Mouse (Mus musculus) ES-E14 (cell line): ENCODE measurements around the gene H3f3b. TPM values are rescaled to one million over a fixed set of nuclear protein-coding genes. Genes with fewer than 3 reads are reported as not detected.

Experiments
- DNase-seq: peaks from one replicate; pipeline ENCODE4 v3.0.0-alpha.2; 2013; ENCODE audit warnings: low read depth, low spot score
- H3K27ac ChIP-seq: 2 replicates; pipeline ENCODE4 v1.5.1; 2012; ENCODE audit warnings: low read depth, mild to moderate bottlenecking, low read length, moderate library complexity, mixed read lengths; ENCODE audit not compliant: poor library complexity, insufficient read depth, severe bottlenecking
- H3K36me3 ChIP-seq: 2 replicates; pipeline ENCODE4 v1.6.1; 2012; ENCODE audit warnings: mild to moderate bottlenecking, low read length, moderate library complexity, mixed read lengths; ENCODE audit not compliant: control insufficient read depth, poor library complexity, insufficient read depth, severe bottlenecking
- H3K4me1 ChIP-seq, 2 experiments: fragments of 150-350 bp in 1 of 2; sonication (generic) in 1 of 2; 2 replicates each; pipeline ENCODE4 v1.6.1; 2012; ENCODE audit warnings: low read length in 2 of 2, mild to moderate bottlenecking in 1 of 2, mixed read lengths in 1 of 2; ENCODE audit not compliant: control insufficient read depth in 2 of 2, insufficient read depth in 2 of 2, poor library complexity in 1 of 2
- H3K4me3 ChIP-seq, 2 experiments: fragments of 150-350 bp in 1 of 2; sonication (generic) in 1 of 2; 2 replicates each; pipeline ENCODE4 v1.5.1; 2012; ENCODE audit warnings: low read length in 2 of 2, low read depth in 1 of 2, mild to moderate bottlenecking in 1 of 2, mixed read lengths in 1 of 2; ENCODE audit not compliant: insufficient read depth in 1 of 2, poor library complexity in 1 of 2, severe bottlenecking in 1 of 2
- H3K9ac ChIP-seq: 2 replicates; pipeline ENCODE4 v1.6.1; 2012; ENCODE audit warnings: low read depth, mild to moderate bottlenecking, low read length, mixed read lengths; ENCODE audit not compliant: poor library complexity, insufficient read depth, severe bottlenecking
- H3K9me3 ChIP-seq: fragments of 150-350 bp; sonication (generic); 2 replicates; pipeline ENCODE4 v1.6.1; 2012; ENCODE audit warnings: low read depth, mild to moderate bottlenecking, low read length; ENCODE audit not compliant: control insufficient read depth, insufficient read depth
- CHD2 ChIP-seq: IDR thresholded peaks from 2 replicates; pipeline ENCODE4 v1.6.1; 2014; ENCODE audit warnings: mild to moderate bottlenecking, low read depth, low read length, inconsistent platforms
- HCFC1 ChIP-seq: IDR thresholded peaks from 2 replicates; pipeline ENCODE4 v1.6.1; 2012; ENCODE audit warnings: low read length, inconsistent platforms, borderline replicate concordance; ENCODE audit not compliant: insufficient read depth
- MAFK ChIP-seq: IDR thresholded peaks from 2 replicates; pipeline ENCODE4 v1.6.1; 2014; ENCODE audit warnings: mild to moderate bottlenecking, low read depth, low read length, inconsistent platforms; ENCODE audit not compliant: insufficient read depth
- ZC3H11A ChIP-seq: IDR thresholded peaks from 2 replicates; pipeline ENCODE4 v1.6.1; 2012; ENCODE audit warnings: low read depth, mild to moderate bottlenecking, inconsistent platforms, low read length, borderline replicate concordance
- ZNF384 ChIP-seq: IDR thresholded peaks from 2 replicates; pipeline ENCODE4 v1.6.1; 2012; ENCODE audit warnings: low read depth, low read length, inconsistent platforms
- in situ Hi-C, 2 experiments: fragments of 600-800 bp; cut with MboI; formaldehyde crosslinking; loops; one replicate each; pipeline ENCODE4 v1.15.1; 2025; ENCODE audit warnings: low sequenced_read_pairs in 2 of 2, inconsistent platforms in 1 of 2; ENCODE audit not compliant: unreplicated experiment in 2 of 2
- total RNA-seq: library from RNA; depleted of rRNA; stranded (reverse); fragments of 300-350 nt; gene quantifications from 2 replicates; pipeline ENCODE4 v1.2.3, GENCODE M21; 2012

The H3f3b gene
- total RNA-seq, 1 experiment = 729 TPM

DNA sequence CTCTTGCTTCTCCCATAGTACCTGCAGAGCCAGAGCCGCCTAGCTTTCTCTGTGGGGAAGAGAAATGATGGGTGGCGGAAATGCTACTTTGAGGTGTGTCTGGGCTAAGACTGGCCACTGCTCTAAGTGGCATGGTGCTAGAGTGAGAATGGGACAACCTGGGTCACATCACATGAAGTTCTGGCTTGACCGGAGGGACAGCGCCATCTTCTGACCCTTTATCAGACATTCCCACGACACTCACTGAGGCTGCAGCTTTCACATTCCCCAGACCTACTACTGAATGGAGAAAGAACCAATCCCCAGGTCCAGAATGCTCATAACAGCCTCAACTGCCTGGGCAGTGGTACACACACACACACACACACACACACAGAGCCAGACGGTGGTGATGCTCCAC lies 9.7 kb downstream of the H3f3b start:
- H3K27ac ChIP-seq = no peak overlapping the region
- peaks cover 0 to 1% of the 10 kb centered on the region in 2 experiments; a peak in 2 of 4 replicates for H3K4me1 ChIP-seq
- H3K36me3 ChIP-seq = peaks cover 3% of the 10 kb centered on the region; the same call in 1 of the 2 replicates
- TF ChIP-seq HCFC1 = no peak
- TF ChIP-seq ZC3H11A = no peak
- no peak for TF ChIP-seq ZNF384
- TF ChIP-seq MAFK = no peak
- TF ChIP-seq CHD2 = no peak
- no peaks in the 10 kb centered on the region for H3K9me3 ChIP-seq
- H3K9ac ChIP-seq = peak overlapping the region; percentile 21; the same call in 1 of the 2 replicates
- H3K4me3 ChIP-seq = peak overlapping the region; percentile 33 to 54
- in situ Hi-C loops = no loop called here
- DNase-seq = peak; percentile 81

DNA sequence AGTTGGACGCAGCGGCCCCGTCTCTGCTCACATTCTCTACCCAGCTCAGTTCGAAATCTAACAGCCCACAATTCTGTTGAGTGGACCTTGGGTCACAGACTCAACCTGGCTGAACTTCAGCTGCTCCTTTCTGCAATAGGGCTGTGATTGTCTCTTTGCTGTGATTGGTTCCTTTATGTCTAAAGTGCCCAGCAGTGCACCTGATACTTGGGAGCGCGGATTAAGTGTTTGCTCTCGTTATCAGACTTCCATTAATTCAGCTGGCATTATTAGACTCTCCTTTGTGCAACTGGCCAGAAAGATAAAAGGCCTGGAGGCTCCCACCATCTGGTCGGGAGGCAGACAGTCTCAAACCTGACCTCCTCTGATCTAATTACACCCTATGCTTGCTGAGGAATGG lies 12.9 kb downstream of the H3f3b start:
- Histone ChIP-seq H3K4me3 (no peak overlapping the region), H3K36me3 (peaks cover 10% of the 10 kb centered on the region), H3K4me1 (peaks cover 2 to 13% of the 10 kb centered on the region in 2 experiments; a peak in 2 of 4 replicates), H3K9me3 (no peaks in the 10 kb centered on the region), H3K27ac (no peak overlapping the region), H3K9ac (no peak overlapping the region)
- in situ Hi-C loops = no loop called here
- no peak for DNase-seq
- no peak for TF ChIP-seq HCFC1
- no peak for TF ChIP-seq ZNF384
- no peak for TF ChIP-seq CHD2
- TF ChIP-seq MAFK = no peak
- no peak for TF ChIP-seq ZC3H11A

GRCm38 (mm10) chr11:116012262-116012947 lies 15.4 kb downstream of the H3f3b start, which contains the start of gene Galk1:
TSS of gene Galk1 (minus strand) at chr11:116012719.
- DNase-seq = peak; percentile 91
- Histone ChIP-seq H3K4me3 (peak within 1 kb of the TSS; percentile 78 to 96), H3K36me3 (peaks cover 31% of the 10 kb centered on the region), H3K4me1 (peaks cover 2 to 13% of the 10 kb centered on the region in 2 experiments; a peak in 2 of 4 replicates), H3K9me3 (no peaks in the 10 kb centered on the region), H3K9ac (peak within 1 kb of the TSS; percentile 92), H3K27ac (peak within 1 kb of the TSS; percentile 61; the same call in 1 of the 2 replicates)
- TF ChIP-seq HCFC1 = no peak
- TF ChIP-seq ZNF384 = no peak
- no peak for TF ChIP-seq MAFK
- no peak for TF ChIP-seq ZC3H11A
- TF ChIP-seq CHD2 = no peak
- in situ Hi-C loops = no loop called here

DNA sequence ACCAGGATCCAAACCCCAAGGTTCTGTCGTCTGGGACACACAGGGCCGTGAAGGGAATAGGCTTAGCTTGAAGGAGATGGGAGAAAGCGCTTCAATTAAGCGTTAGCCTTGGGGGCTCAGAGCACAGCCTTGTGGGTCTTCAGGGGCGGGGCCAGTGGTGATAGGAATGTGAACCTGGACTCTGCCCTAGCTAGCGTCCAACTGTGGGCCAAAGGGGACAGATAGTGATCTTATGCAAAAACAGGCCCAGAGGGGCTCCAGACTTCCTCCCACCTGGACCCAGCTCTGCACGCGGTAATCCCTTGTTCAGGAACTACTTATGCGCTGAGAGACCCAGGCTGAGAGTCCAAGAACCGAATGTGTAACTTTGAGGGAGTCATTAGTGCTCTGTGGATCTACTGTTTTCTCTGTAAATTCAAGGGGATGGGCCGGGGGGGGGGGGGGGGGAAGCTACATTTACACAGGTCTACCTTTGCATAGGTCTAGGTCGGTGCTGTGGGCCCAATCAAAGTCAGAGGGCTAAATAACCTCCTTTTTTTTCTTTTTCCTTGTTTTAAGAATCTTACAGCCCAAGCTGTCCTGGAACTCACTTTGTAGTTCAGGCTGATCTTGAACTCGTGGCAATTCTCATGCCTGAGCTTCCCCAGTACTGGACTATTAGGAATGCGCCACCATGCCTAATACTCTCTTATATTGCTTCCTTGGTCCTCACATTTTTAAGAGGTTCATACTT lies 16.1 kb downstream of the H3f3b start:
- H3K4me3 ChIP-seq = peak overlapping the region; percentile 78 to 96
- no peak for DNase-seq
- H3K9me3 ChIP-seq = no peaks in the 10 kb centered on the region
- TF ChIP-seq MAFK = no peak
- no peak for TF ChIP-seq ZNF384
- no peak for TF ChIP-seq ZC3H11A
- no peak for TF ChIP-seq CHD2
- no peak for TF ChIP-seq HCFC1
- peaks cover 2 to 17% of the 10 kb centered on the region in 2 experiments; a peak in 2 of 4 replicates for H3K4me1 ChIP-seq
- peaks cover 35% of the 10 kb centered on the region for H3K36me3 ChIP-seq
- in situ Hi-C loops = no loop called here
- H3K27ac ChIP-seq = no peak overlapping the region
- H3K9ac ChIP-seq = peak overlapping the region; percentile 92

- Histone ChIP-seq H3K9me3 (no peaks in the 10 kb centered on the region), H3K4me3 (no peak overlapping the region), H3K4me1 (peaks cover 2 to 22% of the 10 kb centered on the region in 2 experiments; a peak in 2 of 4 replicates), H3K36me3 (peaks cover 35% of the 10 kb centered on the region), H3K27ac (no peak overlapping the region), H3K9ac (no peak overlapping the region; the same call in 1 of the 2 replicates)
- in situ Hi-C loops = no loop called here
- DNase-seq = no peak
- TF ChIP-seq MAFK (no peak), CHD2 (no peak), ZC3H11A (no peak), ZNF384 (no peak), HCFC1 (no peak)
Observed at GRCm38 (mm10) chr11:116010948-116011347, 16.8 kb downstream of the H3f3b start.
